Mouse (Mus musculus): ENCODE measurements around the gene Barhl2.

Barhl2 gene

GRCm38 (mm10) chr5:106455106-106455920 lies 2.7 kb downstream of the Barhl2 start:
- DNase-seq (ENCODE audit: low read depth), result no peak

GRCm38 (mm10) chr5:106454411-106455105 lies 3.4 kb downstream of the Barhl2 start:
- no peak for DNase-seq (ENCODE audit: low read depth)

- no peak for DNase-seq (ENCODE audit: low read depth)
These were observed 4.1 kb downstream of the Barhl2 start for GRCm38 (mm10) chr5:106453886-106454321.

GRCm38 (mm10) chr5:106453181-106453885 lies 4.6 kb downstream of the Barhl2 start:
- DNase-seq (ENCODE audit: low read depth), result no peak

GRCm38 (mm10) chr5:106452686-106453085 lies 5.3 kb downstream of the Barhl2 start:
- no peak for DNase-seq (ENCODE audit: low read depth)

- no peak for DNase-seq (ENCODE audit: low read depth)
These were observed 6.1 kb downstream of the Barhl2 start for GRCm38 (mm10) chr5:106451681-106452440.

GRCm38 (mm10) chr5:106450426-106451160 lies 7.4 kb downstream of the Barhl2 start:
- no peak for DNase-seq (ENCODE audit: low read depth)

- no peak for DNase-seq (ENCODE audit: low read depth)
These were observed 8.1 kb downstream of the Barhl2 start for GRCm38 (mm10) chr5:106449720-106450425.

- no peak for DNase-seq (ENCODE audit: low read depth)
These were observed 9.2 kb downstream of the Barhl2 start for GRCm38 (mm10) chr5:106448798-106449125.

- DNase-seq (ENCODE audit: low read depth), result no peak
These were observed 9.8 kb downstream of the Barhl2 start for GRCm38 (mm10) chr5:106447951-106448797.

- no peak for DNase-seq (ENCODE audit: low read depth)
These were observed 10.7 kb downstream of the Barhl2 start for GRCm38 (mm10) chr5:106447091-106447820.

GRCm38 (mm10) chr5:106446593-106446992 lies 11.4 kb downstream of the Barhl2 start:
- DNase-seq (ENCODE audit: low read depth), result no peak

- no peak for DNase-seq (ENCODE audit: low read depth)
These were observed 12.3 kb downstream of the Barhl2 start for GRCm38 (mm10) chr5:106445681-106446080.

- no peak for DNase-seq (ENCODE audit: low read depth)
These were observed 19.1 kb downstream of the Barhl2 start for GRCm38 (mm10) chr5:106438916-106439315.

- no peak for DNase-seq (ENCODE audit: low read depth)
These were observed 31.9 kb downstream of the Barhl2 start for GRCm38 (mm10) chr5:106426069-106426468.

GRCm38 (mm10) chr5:106420871-106421270 lies 37.1 kb downstream of the Barhl2 start:
- no peak for DNase-seq (ENCODE audit: low read depth)

GRCm38 (mm10) chr5:106420370-106420769 lies 37.6 kb downstream of the Barhl2 start:
- DNase-seq (ENCODE audit: low read depth), result no peak

- no peak for DNase-seq (ENCODE audit: low read depth)
These were observed 40.8 kb downstream of the Barhl2 start for GRCm38 (mm10) chr5:106417210-106417609.

- no peak for DNase-seq (ENCODE audit: low read depth)
These were observed 41.4 kb downstream of the Barhl2 start for GRCm38 (mm10) chr5:106416550-106416949.
